Mouse (Mus musculus): ENCODE data around the gene Brinp1. TPM values are rescaled to one million over a fixed set of nuclear protein-coding genes. Genes with fewer than 3 reads are reported as not detected.

Gene Brinp1
- under 1 TPM in 1 of 2 experiments, not detected in 1; 0.23 TPM for total RNA-seq (2021)
- long read RNA-seq, experiment 1, result 0 reads
- long read RNA-seq, experiment 2, result 0 reads

- DNase-seq, result no peak
Observed at GRCm38 (mm10) chr4:68954322-68954901, at the start of gene Brinp1. TSS of gene Brinp1 (minus strand) at chr4:68954397.

GRCm38 (mm10) chr4:68957265-68957664 lies 3.1 kb upstream of the Brinp1 start:
- DNase-seq, result no peak

- no peak for DNase-seq
Observed at GRCm38 (mm10) chr4:68955621-68956020, 1.4 kb upstream of the Brinp1 start.

GRCm38 (mm10) chr4:68953667-68954321 lies 403 bp downstream of the Brinp1 start:
- no peak for DNase-seq

- DNase-seq, result no peak
Observed at GRCm38 (mm10) chr4:68953131-68953551, 1.1 kb downstream of the Brinp1 start.

GRCm38 (mm10) chr4:68950556-68950955 lies 3.6 kb downstream of the Brinp1 start:
- DNase-seq, result no peak

GRCm38 (mm10) chr4:68942938-68943337 lies 11.3 kb downstream of the Brinp1 start:
- no peak for DNase-seq

GRCm38 (mm10) chr4:68930022-68930421 lies 24.2 kb downstream of the Brinp1 start:
- no peak for DNase-seq

GRCm38 (mm10) chr4:68926091-68926490 lies 28.1 kb downstream of the Brinp1 start:
- DNase-seq, result no peak

- DNase-seq, result no peak
Observed at GRCm38 (mm10) chr4:68922944-68923343, 31.3 kb downstream of the Brinp1 start.

- DNase-seq, result no peak
Observed at GRCm38 (mm10) chr4:68922504-68922903, 31.7 kb downstream of the Brinp1 start.

GRCm38 (mm10) chr4:68920127-68920526 lies 34.1 kb downstream of the Brinp1 start:
- DNase-seq, result no peak

GRCm38 (mm10) chr4:68910942-68911341 lies 43.3 kb downstream of the Brinp1 start:
- DNase-seq, result no peak

- DNase-seq, result no peak
Observed at GRCm38 (mm10) chr4:68906417-68907210, 47.6 kb downstream of the Brinp1 start.

- no peak for DNase-seq
Observed at GRCm38 (mm10) chr4:68890526-68890925, 63.7 kb downstream of the Brinp1 start.

- no peak for DNase-seq
Observed at GRCm38 (mm10) chr4:68886276-68886675, 67.9 kb downstream of the Brinp1 start.

GRCm38 (mm10) chr4:68872028-68872427 lies 82.2 kb downstream of the Brinp1 start:
- no peak for DNase-seq

- no peak for DNase-seq
Observed at GRCm38 (mm10) chr4:68865135-68865767, 88.9 kb downstream of the Brinp1 start.

GRCm38 (mm10) chr4:68864668-68865067 lies 89.5 kb downstream of the Brinp1 start:
- no peak for DNase-seq

GRCm38 (mm10) chr4:68856868-68857267 lies 97.3 kb downstream of the Brinp1 start:
- no peak for DNase-seq

GRCm38 (mm10) chr4:68849671-68850070 lies 104.5 kb downstream of the Brinp1 start:
- no peak for DNase-seq

GRCm38 (mm10) chr4:68846976-68847375 lies 107.2 kb downstream of the Brinp1 start:
- DNase-seq, result no peak

GRCm38 (mm10) chr4:68845964-68846363 lies 108.2 kb downstream of the Brinp1 start:
- DNase-seq, result no peak
